In genomic region chr7:98354160-98354920, GRCm38 (mm10) we compare ENCODE assay signal across 7 mouse cellular contexts. TPM values are rescaled to one million over a fixed set of nuclear protein-coding genes. Genes with fewer than 3 reads are reported as not detected.
DNase-seq lines count a peak whose midpoint lies in the region; ATAC-seq and TF ChIP-seq lines count a peak whose summit lies in the region.

No protein-coding gene starts in this region.

- peak; percentile 28; the same call in 1 of the 2 replicates for ATAC-seq in forebrain, embryonic 13.5 days
- ATAC-seq in intestine, embryonic 16.5 days = peak; percentile 38

- H3K4me1 ChIP-seq in liver, adult 2 months (ENCODE audit: control insufficient read depth, insufficient read depth, low read length) = peaks cover 75% of the 10 kb centered on the region
- peaks cover 46% of the 10 kb centered on the region for H3K4me1 ChIP-seq in forebrain, embryonic 13.5 days
- peaks cover 33% of the 10 kb centered on the region for H3K4me1 ChIP-seq in intestine, embryonic 16.5 days (ENCODE audit: control insufficient read depth, insufficient read depth, low read length)

- H3K79me2 ChIP-seq in liver, adult 2 months (ENCODE audit: control insufficient read depth, insufficient read depth, low read length) = no peaks in the 10 kb centered on the region

- no peak for TF ChIP-seq POLR2A in liver, adult 2 months (IDR thresholded peaks at IDR 0.05; ENCODE audit: extremely low read depth, insufficient read depth, low read length)

- H3K27me3 ChIP-seq in liver, adult 2 months (ENCODE audit: control insufficient read depth, insufficient read depth, low read length) = no peaks in the 10 kb centered on the region
- no peaks in the 10 kb centered on the region; the same call in 1 of the 2 replicates for H3K27me3 ChIP-seq in forebrain, embryonic 13.5 days
- no peaks in the 10 kb centered on the region for H3K27me3 ChIP-seq in intestine, embryonic 16.5 days (replicated peaks; ENCODE audit: control insufficient read depth, insufficient read depth, low read length)

- no peak overlapping the region for H3K4me2 ChIP-seq in forebrain, embryonic 13.5 days
- H3K4me2 ChIP-seq in intestine, embryonic 16.5 days (ENCODE audit: low read depth, low read length) = 0 out of 2 replicates have a peak overlapping the region, but pooled peaks have one; percentile 10

- peak overlapping the region; percentile 92 for H3K27ac ChIP-seq in liver, adult 2 months (replicated peaks; ENCODE audit: insufficient read depth, low read depth, low read length)
- peak overlapping the region; percentile 10; the same call in 1 of the 2 replicates for H3K27ac ChIP-seq in forebrain, embryonic 13.5 days
- peak overlapping the region; percentile 34 for H3K27ac ChIP-seq in intestine, embryonic 16.5 days (ENCODE audit: low read length)

- intact Hi-C loops in heart, postnatal 36 days (cut with DNase I) = loop anchor here (10.0 kb wide), 1 partner anchor 250 kb away; no protein-coding TSS in a partner anchor

- no peak for TF ChIP-seq CTCF in liver, adult 2 months (IDR thresholded peaks at IDR 0.05; ENCODE audit: low read depth, low read length)

- H3K9ac ChIP-seq in liver, adult 2 months (ENCODE audit: low read depth, low read length) = peak overlapping the region; percentile 55
- H3K9ac ChIP-seq in forebrain, embryonic 13.5 days = no peak overlapping the region
- peak overlapping the region; percentile 52 for H3K9ac ChIP-seq in intestine, embryonic 16.5 days (ENCODE audit: low read depth, low read length)

- peaks cover 18% of the 10 kb centered on the region for H3K36me3 ChIP-seq in liver, adult 2 months (ENCODE audit: control insufficient read depth, insufficient read depth, low read length)
- H3K36me3 ChIP-seq in forebrain, embryonic 13.5 days (ENCODE audit: poor library complexity, severe bottlenecking) = peaks cover 34% of the 10 kb centered on the region
- peaks cover 10% of the 10 kb centered on the region for H3K36me3 ChIP-seq in intestine, embryonic 16.5 days (ENCODE audit: control insufficient read depth, insufficient read depth, low read length)

- DNase-seq in liver, adult 2 months (ENCODE audit: extremely low read depth, low read depth, low spot score) = peak; percentile 28
- DNase-seq in liver = no peak
- peak; percentile 50 for DNase-seq in retina, postnatal 1 day
- DNase-seq in testis, postnatal 14 days (ENCODE audit: low spot score) = no peak
- DNase-seq in heart, postnatal 36 days = no peak

- 41% methylated on average over 12 of the region's 12 CpGs for WGBS in liver, adult 2 months
- WGBS in forebrain, embryonic 13.5 days = 19% methylated on average over 12 of the region's 12 CpGs
- 32% methylated on average over 12 of the region's 12 CpGs for WGBS in intestine, embryonic 16.5 days

- no peak overlapping the region for H3K4me3 ChIP-seq in liver, adult 2 months (ENCODE audit: insufficient read depth, low read depth, low read length)
- no peak overlapping the region for H3K4me3 ChIP-seq in forebrain, embryonic 13.5 days
- no peak overlapping the region for H3K4me3 ChIP-seq in intestine, embryonic 16.5 days (ENCODE audit: low read length)

- H3K9me3 ChIP-seq in forebrain, embryonic 13.5 days (replicated peaks) = no peaks in the 10 kb centered on the region
- H3K9me3 ChIP-seq in intestine, embryonic 16.5 days (ENCODE audit: control insufficient read depth, low read length) = no peaks in the 10 kb centered on the region

RNA-seq across cellular contexts. Expression of gene Tsku, which starts 6.8 kb away (rescaled TPM):
- total RNA-seq in liver, adult 2 months (2014; rRNA removed) = 10.1 and 15.4 TPM in 2 replicates
- 57.1 and 103 TPM in 2 replicates for polyA plus RNA-seq in liver, adult 2 months (2012; rRNA removed)
- polyA plus RNA-seq in forebrain, embryonic 13.5 days (2015; fragmentation: Nextera tagmentation; extraction: Ambion mirVana) = 6.4 and 7.6 TPM in 2 replicates
- 6.2 and 7.5 TPM in 2 replicates for polyA plus RNA-seq in intestine, embryonic 16.5 days (2015; fragmentation: Nextera tagmentation; extraction: Ambion mirVana)
- 1 to 10 TPM; 2.8 to 3.2 TPM for total RNA-seq in heart, postnatal 36 days (2021)

RNA-seq across cellular contexts. Expression of gene Acer3, which starts 33.3 kb away (rescaled TPM):
- 16.8 and 19.7 TPM in 2 replicates for total RNA-seq in liver, adult 2 months (2014; rRNA removed)
- polyA plus RNA-seq in liver, adult 2 months (2012; rRNA removed) = 7.4 and 12.2 TPM in 2 replicates
- 9.3 and 12.8 TPM in 2 replicates for polyA plus RNA-seq in forebrain, embryonic 13.5 days (2015; fragmentation: Nextera tagmentation; extraction: Ambion mirVana)
- 17.1 and 20.5 TPM in 2 replicates for polyA plus RNA-seq in intestine, embryonic 16.5 days (2015; fragmentation: Nextera tagmentation; extraction: Ambion mirVana)
- 10 to 100 TPM; 12.8 to 13.5 TPM for total RNA-seq in heart, postnatal 36 days (2021)

Comparison
In these comparisons a context has a peak if more than half of its experiments do, and no peak if none do; other contexts are left out.
1. DNase-seq: peak in liver, adult 2 months (single experiment) and retina, postnatal 1 day (single experiment); none in liver (single experiment), testis, postnatal 14 days (single experiment) and heart, postnatal 36 days (0 of 2).
2. H3K27ac ChIP-seq: peak in every context shown above with its lines; median percentile 92 in liver, adult 2 months; 34 in intestine, embryonic 16.5 days; 10 in forebrain, embryonic 13.5 days.